Comparison of ENCODE assay signal across 8 mouse cellular contexts in genomic region chr11:121702111-121702894, GRCm38 (mm10). TPM values are rescaled to one million over a fixed set of nuclear protein-coding genes. Genes with fewer than 3 reads are reported as not detected.
DNase-seq lines count a peak whose midpoint lies in the region; ATAC-seq and TF ChIP-seq lines count a peak whose summit lies in the region.

No protein-coding gene starts in this region.

- no peak for TF ChIP-seq CTCF in CH12.LX (conservative IDR thresholded peaks at IDR 0.05 in 1 of 2, IDR thresholded peaks at IDR 0.05 in 1 of 2; ENCODE audit: low read depth in 2 of 2, low read length in 2 of 2)
- TF ChIP-seq CTCF in liver, embryonic 14.5 days (IDR thresholded peaks at IDR 0.05; ENCODE audit: low read depth), result no peak

- TF ChIP-seq POLR2A in CH12.LX (IDR thresholded peaks at IDR 0.05; ENCODE audit: low read depth, low read length), result peak; percentile 57

- in situ Hi-C loops in CH12.LX (cut with MboI; ENCODE audit: low pct_ligation_motif_present, low pct_unique_long_range_greater_than_20kb, low sequenced_read_pairs), result loop anchor here (10.0 kb wide), 1 partner anchor 92 kb away; no protein-coding TSS in a partner anchor

- peaks cover 0 to 12% of the 10 kb centered on the region in 2 experiments; a peak in 2 of 4 replicates for H3K4me1 ChIP-seq in CH12.LX (ENCODE audit: control insufficient read depth in 1 of 2, insufficient read depth in 2 of 2)
- H3K4me1 ChIP-seq in forebrain, embryonic 11.5 days (replicated peaks; ENCODE audit: control insufficient read depth, insufficient read depth, low read length), result peaks cover 2% of the 10 kb centered on the region; the same call in 1 of the 2 replicates
- peaks cover 19% of the 10 kb centered on the region for H3K4me1 ChIP-seq in heart, embryonic 15.5 days (replicated peaks)
- H3K4me1 ChIP-seq in liver, embryonic 14.5 days (replicated peaks; ENCODE audit: control insufficient read depth in 2 of 2, insufficient read depth in 2 of 2, low read length in 1 of 2), result no peaks in the 10 kb centered on the region
- H3K4me1 ChIP-seq in stomach, embryonic 15.5 days, result peaks cover 12% of the 10 kb centered on the region; the same call in 1 of the 2 replicates

- H3K9me3 ChIP-seq in CH12.LX (replicated peaks; ENCODE audit: low read length), result no peaks in the 10 kb centered on the region
- H3K9me3 ChIP-seq in forebrain, embryonic 11.5 days (ENCODE audit: control insufficient read depth, low read length), result no peaks in the 10 kb centered on the region
- no peaks in the 10 kb centered on the region for H3K9me3 ChIP-seq in heart, embryonic 15.5 days (replicated peaks)
- no peaks in the 10 kb centered on the region for H3K9me3 ChIP-seq in liver, embryonic 14.5 days (ENCODE audit: control insufficient read depth, low read length)
- no peaks in the 10 kb centered on the region for H3K9me3 ChIP-seq in stomach, embryonic 15.5 days

- no peak overlapping the region for H3K27ac ChIP-seq in CH12.LX (ENCODE audit: insufficient read depth, low read depth)
- no peak overlapping the region for H3K27ac ChIP-seq in forebrain, embryonic 11.5 days (ENCODE audit: low read depth, low read length)
- peak overlapping the region; percentile 86 for H3K27ac ChIP-seq in heart, embryonic 15.5 days
- no peak overlapping the region for H3K27ac ChIP-seq in liver, embryonic 14.5 days
- peak overlapping the region; percentile 84 for H3K27ac ChIP-seq in stomach, embryonic 15.5 days

- no peaks in the 10 kb centered on the region for H3K79me2 ChIP-seq in CH12.LX (replicated peaks; ENCODE audit: control insufficient read depth, extremely low read depth, insufficient read depth, poor library complexity, severe bottlenecking)

- peaks cover 32% of the 10 kb centered on the region for H3K27me3 ChIP-seq in CH12.LX (replicated peaks)
- H3K27me3 ChIP-seq in forebrain, embryonic 11.5 days (ENCODE audit: control insufficient read depth, insufficient read depth, low read length), result peaks cover 20% of the 10 kb centered on the region
- H3K27me3 ChIP-seq in heart, embryonic 15.5 days, result peaks cover 3% of the 10 kb centered on the region; the same call in 1 of the 2 replicates
- H3K27me3 ChIP-seq in liver, embryonic 14.5 days (ENCODE audit: control insufficient read depth, insufficient read depth, low read length), result peaks cover 31% of the 10 kb centered on the region
- H3K27me3 ChIP-seq in stomach, embryonic 15.5 days (replicated peaks), result no peaks in the 10 kb centered on the region

- DNase-seq in CH12.LX (ENCODE audit: extremely low read depth), result peak; percentile 54
- peak; percentile 19 for DNase-seq in c-Kit-positive CD71-positive TER-119-negative erythroid progenitor cells, embryonic 14.5 days (ENCODE audit: low read depth)
- DNase-seq in forebrain, embryonic 11.5 days (ENCODE audit: low spot score), result peak; percentile 85
- DNase-seq in kidney, postnatal 25 days, result peak; percentile 95 to 97
- DNase-seq in liver, embryonic 14.5 days (ENCODE audit: low read depth in 3 of 3, low spot score in 3 of 3), result peak; percentile 35 to 41 (median 37)
- DNase-seq in neural tube, embryonic 10.5 days (ENCODE audit: extremely low spot score, low spot score), result peak; percentile 80

- H3K36me3 ChIP-seq in CH12.LX (replicated peaks in 1 of 2; ENCODE audit: control insufficient read depth in 1 of 2, insufficient read depth in 1 of 2, low read length in 1 of 2), result no peaks in the 10 kb centered on the region
- H3K36me3 ChIP-seq in forebrain, embryonic 11.5 days (ENCODE audit: control insufficient read depth, insufficient read depth, low read length), result no peaks in the 10 kb centered on the region
- no peaks in the 10 kb centered on the region for H3K36me3 ChIP-seq in heart, embryonic 15.5 days
- H3K36me3 ChIP-seq in liver, embryonic 14.5 days (replicated peaks; ENCODE audit: control insufficient read depth, insufficient read depth, low read depth), result no peaks in the 10 kb centered on the region
- H3K36me3 ChIP-seq in stomach, embryonic 15.5 days, result no peaks in the 10 kb centered on the region

- TF ChIP-seq EP300 in CH12.LX (IDR thresholded peaks at IDR 0.05; ENCODE audit: low read length), result no peak
- TF ChIP-seq EP300 in liver, embryonic 14.5 days (IDR thresholded peaks at IDR 0.05; ENCODE audit: low read depth), result no peak

- dilution Hi-C loops in CH12.LX (cut with MboI; ENCODE audit: extremely low pct_ligation_motif_present, extremely low pct_unique_long_range_greater_than_20kb, low sequenced_read_pairs), result no loop called here

- under 1% methylated on average over 68 of the region's 69 CpGs for WGBS in forebrain, embryonic 11.5 days
- under 1% methylated on average over 69 of the region's 69 CpGs for WGBS in heart, embryonic 15.5 days
- WGBS in liver, embryonic 14.5 days (ENCODE audit: insufficient replicate concordance), result under 1% methylated on average over 69 of the region's 69 CpGs
- under 1% methylated on average over 69 of the region's 69 CpGs for WGBS in stomach, embryonic 15.5 days

- peak overlapping the region; percentile 16 for H3K9ac ChIP-seq in CH12.LX (ENCODE audit: insufficient read depth, low read depth)
- peak overlapping the region; percentile 64 for H3K9ac ChIP-seq in forebrain, embryonic 11.5 days (ENCODE audit: low read length)
- H3K9ac ChIP-seq in heart, embryonic 15.5 days, result peak overlapping the region; percentile 79
- H3K9ac ChIP-seq in liver, embryonic 14.5 days (replicated peaks), result no peak overlapping the region; the same call in 1 of the 2 replicates
- peak overlapping the region; percentile 67 for H3K9ac ChIP-seq in stomach, embryonic 15.5 days

- H3K4me3 ChIP-seq in CH12.LX (replicated peaks in 1 of 3; ENCODE audit: low read depth in 2 of 3, low read length in 2 of 3, poor library complexity in 1 of 3), result peak overlapping the region; percentile 43 to 70 (median 57)
- peak overlapping the region; percentile 61 for H3K4me3 ChIP-seq in forebrain, embryonic 11.5 days (ENCODE audit: low read depth, low read length)
- peak overlapping the region; percentile 90 for H3K4me3 ChIP-seq in heart, embryonic 15.5 days
- H3K4me3 ChIP-seq in liver, embryonic 14.5 days (ENCODE audit: insufficient read depth in 1 of 2, low read depth in 2 of 2, low read length in 2 of 2), result peak overlapping the region; percentile 49 to 57
- H3K4me3 ChIP-seq in stomach, embryonic 15.5 days (replicated peaks), result peak overlapping the region; percentile 77

- H3K4me2 ChIP-seq in CH12.LX (ENCODE audit: insufficient read depth, low read depth, poor library complexity, severe bottlenecking), result peak overlapping the region; percentile 89
- peak overlapping the region; percentile 97 for H3K4me2 ChIP-seq in forebrain, embryonic 11.5 days (ENCODE audit: low read depth, low read length, severe bottlenecking)
- H3K4me2 ChIP-seq in heart, embryonic 15.5 days, result peak overlapping the region; percentile 95
- H3K4me2 ChIP-seq in liver, embryonic 14.5 days (ENCODE audit: low read depth), result peak overlapping the region; percentile 70
- H3K4me2 ChIP-seq in stomach, embryonic 15.5 days, result peak overlapping the region; percentile 96

- ATAC-seq in forebrain, embryonic 11.5 days (replicated peaks; ENCODE audit: low FRiP score), result peak; percentile 87
- ATAC-seq in heart, embryonic 15.5 days (replicated peaks; ENCODE audit: insufficient number of reproducible peaks, insufficient read depth, low FRiP score, low read depth), result peak; percentile 96
- peak; percentile 79 for ATAC-seq in liver, embryonic 14.5 days (ENCODE audit: insufficient read depth)
- ATAC-seq in stomach, embryonic 15.5 days (ENCODE audit: insufficient read depth, low FRiP score, low read depth), result peak; percentile 91

- no peak for TF ChIP-seq RAD21 in CH12.LX (IDR thresholded peaks at IDR 0.05; ENCODE audit: low read depth, low read length)

TF ChIP-seq in CH12.LX, 34 proteins besides CTCF, POLR2A, EP300 and RAD21:
- peak; percentile 66; the same call in 1 of the 2 replicates for TF ChIP-seq MXI1 (IDR thresholded peaks at IDR 0.05; ENCODE audit: low read depth, low read length)
- peak; percentile 70 for TF ChIP-seq NRF1 (IDR thresholded peaks at IDR 0.05; ENCODE audit: low read depth, low read length)
- TF ChIP-seq TCF12 (IDR thresholded peaks at IDR 0.05; ENCODE audit: low read depth, low read length), result peak; percentile 58
- no peak for TF ChIP-seq ZKSCAN1 (IDR thresholded peaks at IDR 0.05; ENCODE audit: borderline replicate concordance, low read depth, low read length)
- TF ChIP-seq ZC3H11A (IDR thresholded peaks at IDR 0.05; ENCODE audit: low read depth, low read length), result no peak
- TF ChIP-seq BHLHE40 (IDR thresholded peaks at IDR 0.05; ENCODE audit: low read depth, low read length), result peak; percentile 52; the same call in 1 of the 2 replicates
- TF ChIP-seq CHD1 (IDR thresholded peaks at IDR 0.05; ENCODE audit: low read depth, low read length), result no peak
- no peak for TF ChIP-seq USF1 (IDR thresholded peaks at IDR 0.05; ENCODE audit: low read depth, low read length)
- peak; percentile 75; the same call in 1 of the 2 replicates for TF ChIP-seq MAZ (IDR thresholded peaks at IDR 0.05; ENCODE audit: low read depth, low read length)
- TF ChIP-seq IRF4 (IDR thresholded peaks at IDR 0.05; ENCODE audit: low read depth, low read length), result peak; percentile 57; the same call in 1 of the 2 replicates
- TF ChIP-seq SIN3A (IDR thresholded peaks at IDR 0.05; ENCODE audit: low read length), result peak; percentile 78; the same call in 1 of the 2 replicates
- peak; percentile 78 for TF ChIP-seq ELF1 (IDR thresholded peaks at IDR 0.05; ENCODE audit: low read depth, low read length)

RNA-seq across cellular contexts. Expression of gene Metrnl, which starts 1.0 kb away (rescaled TPM):
- total RNA-seq in CH12.LX (2012; rRNA removed), result 0.97 and 1.1 TPM in 2 replicates
- 0.50 and 1.1 TPM in 2 replicates for total RNA-seq in CH12.LX (2014; rRNA removed)
- 0.33 and 0.53 TPM in 2 replicates for polyA plus RNA-seq in CH12.LX (2012; ENCODE audit: insufficient read length, low read depth)
- polyA plus RNA-seq in forebrain, embryonic 11.5 days (2014; fragmentation: Nextera tagmentation; extraction: Ambion mirVana), result 4.8 and 6.4 TPM in 2 replicates
- polyA plus RNA-seq in heart, embryonic 15.5 days (2015; fragmentation: Nextera tagmentation; extraction: Ambion mirVana), result 19.5 and 25.5 TPM in 2 replicates
- 1.8 and 2.1 TPM in 2 replicates for polyA plus RNA-seq in liver, embryonic 14.5 days (2012; rRNA removed)
- polyA plus RNA-seq in liver, embryonic 14.5 days (2014; fragmentation: Nextera tagmentation; extraction: Ambion mirVana), result 3.1 and 3.4 TPM in 2 replicates
- 30.7 and 37.0 TPM in 2 replicates for polyA plus RNA-seq in stomach, embryonic 15.5 days (2015; fragmentation: Nextera tagmentation; extraction: Ambion mirVana)

RNA-seq across cellular contexts. Expression of gene B3gntl1, which starts 29.4 kb away (rescaled TPM):
- total RNA-seq in CH12.LX (2012; rRNA removed) (10.1 and 10.3 TPM in 2 replicates), CH12.LX (2014; rRNA removed) (7.3 TPM in 2 replicates)
- 8.7 and 8.9 TPM in 2 replicates for polyA plus RNA-seq in CH12.LX (2012; ENCODE audit: insufficient read length, low read depth)
- 7.4 and 7.6 TPM in 2 replicates for polyA plus RNA-seq in forebrain, embryonic 11.5 days (2014; fragmentation: Nextera tagmentation; extraction: Ambion mirVana)
- polyA plus RNA-seq in heart, embryonic 15.5 days (2015; fragmentation: Nextera tagmentation; extraction: Ambion mirVana), result 5.4 and 6.6 TPM in 2 replicates
- polyA plus RNA-seq in liver, embryonic 14.5 days (2012; rRNA removed), result 1.5 and 1.6 TPM in 2 replicates
- polyA plus RNA-seq in liver, embryonic 14.5 days (2014; fragmentation: Nextera tagmentation; extraction: Ambion mirVana), result 0.91 and 1.2 TPM in 2 replicates
- polyA plus RNA-seq in stomach, embryonic 15.5 days (2015; fragmentation: Nextera tagmentation; extraction: Ambion mirVana), result 8.1 and 8.4 TPM in 2 replicates

Comparison
In these comparisons a context has a peak if more than half of its experiments do, and no peak if none do; other contexts are left out.
1. DNase-seq: peak in every context shown above with its lines; median percentile 96 in kidney, postnatal 25 days; 85 in forebrain, embryonic 11.5 days; 80 in neural tube, embryonic 10.5 days; 54 in CH12.LX; 37 in liver, embryonic 14.5 days; 19 in c-Kit-positive CD71-positive TER-119-negative erythroid progenitor cells, embryonic 14.5 days.
2. H3K27ac ChIP-seq: peak in heart, embryonic 15.5 days (single experiment) and stomach, embryonic 15.5 days (single experiment); none in CH12.LX (single experiment), forebrain, embryonic 11.5 days (single experiment) and liver, embryonic 14.5 days (single experiment).
3. Peak in every context shown above with its lines, with median percentiles within 50 percentile points of each other: H3K4me2 ChIP-seq, H3K4me3 ChIP-seq and ATAC-seq.